Comparison of ENCODE assay signal across 9 mouse cellular contexts in the genomic region with DNA sequence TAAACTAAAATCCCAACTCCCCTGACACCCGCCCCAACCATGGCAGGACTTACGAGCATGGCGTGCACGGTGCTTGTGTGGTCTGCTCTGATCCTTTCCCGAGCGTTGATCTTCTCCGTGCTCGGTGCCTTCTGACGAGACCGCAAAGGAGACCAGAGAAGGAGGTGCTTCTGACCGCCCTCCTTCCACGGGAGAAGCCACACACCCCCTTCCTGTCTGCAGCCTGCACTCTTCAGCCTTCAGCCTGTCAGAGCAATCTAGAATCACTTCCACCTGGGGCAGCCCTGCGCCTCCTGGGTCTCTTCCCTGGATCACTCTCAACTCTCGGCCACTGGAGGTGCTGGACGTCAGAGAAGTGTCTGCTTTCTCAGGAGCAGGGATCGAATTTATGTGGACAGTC.
DNase-seq lines count a peak whose midpoint lies in the region; ATAC-seq and TF ChIP-seq lines count a peak whose summit lies in the region.
"Had no signal": no experiment of that assay in that cellular context is flagged by ENCODE, and none has a peak within 500 bp of the region (broad histone marks: within the 10 kb centered on the region; RNA-seq: fewer than 3 reads in every experiment).

No protein-coding gene starts in this region.

- DNase-seq in heart, embryonic 10.5 days (ENCODE audit: low spot score): peak; percentile 88
- no peak for DNase-seq in heart, postnatal 25 days (ENCODE audit: low spot score)
- DNase-seq in gastrocnemius, postnatal 14 days: peak; percentile 70
- DNase-seq in forebrain, embryonic 11.5 days (ENCODE audit: low spot score): no peak
- DNase-seq in layer of hippocampus, postnatal 10 days (ENCODE audit: low spot score in 2 of 2): no peak
- DNase-seq: layer of hippocampus, adult 9-11 months had no signal

- no peak for ATAC-seq in liver, embryonic 12.5 days
- ATAC-seq in forebrain, embryonic 11.5 days (replicated peaks; ENCODE audit: low FRiP score): no peak
- no peak for ATAC-seq in erythroblast, adult 5-6 weeks (replicated peaks; ENCODE audit: low FRiP score, poor library complexity, severe bottlenecking)

- no peak for TF ChIP-seq EP300 in ES-Bruce4 (IDR thresholded peaks at IDR 0.05; ENCODE audit: insufficient read depth, low read depth, low read length)

- TF ChIP-seq POLR2A in ES-Bruce4 (IDR thresholded peaks at IDR 0.05; ENCODE audit: insufficient read depth, low read length): no peak

- no peak overlapping the region for H3K9ac ChIP-seq in ES-Bruce4 (ENCODE audit: low read depth, poor library complexity, severe bottlenecking)
- no peak overlapping the region for H3K9ac ChIP-seq in liver, embryonic 12.5 days
- H3K9ac ChIP-seq in forebrain, embryonic 11.5 days (ENCODE audit: low read length): no peak overlapping the region

- H3K4me1 ChIP-seq in heart, embryonic 10.5 days: peaks cover 36% of the 10 kb centered on the region
- H3K4me1 ChIP-seq in ES-Bruce4 (ENCODE audit: control insufficient read depth, insufficient read depth, low read length): no peaks in the 10 kb centered on the region
- peaks cover 19% of the 10 kb centered on the region for H3K4me1 ChIP-seq in liver, embryonic 12.5 days
- H3K4me1 ChIP-seq in forebrain, embryonic 11.5 days (replicated peaks; ENCODE audit: control insufficient read depth, insufficient read depth, low read length): 0 out of 2 replicates have a peak, but pooled peaks cover 1% of the 10 kb centered on the region

- H3K27ac ChIP-seq in heart, embryonic 10.5 days: peak overlapping the region; percentile 88
- H3K27ac ChIP-seq in ES-Bruce4 (ENCODE audit: insufficient read depth, low read length): no peak overlapping the region
- H3K27ac ChIP-seq in liver, embryonic 12.5 days: no peak overlapping the region
- H3K27ac ChIP-seq in forebrain, embryonic 11.5 days (ENCODE audit: low read depth, low read length): no peak overlapping the region

- H3K4me3 ChIP-seq in heart, embryonic 10.5 days: peak overlapping the region; percentile 55
- peak overlapping the region; percentile 39 for H3K4me3 ChIP-seq in ES-Bruce4 (ENCODE audit: low read depth, low read length)
- no peak overlapping the region for H3K4me3 ChIP-seq in liver, embryonic 12.5 days
- H3K4me3 ChIP-seq in forebrain, embryonic 11.5 days (ENCODE audit: low read depth, low read length): no peak overlapping the region

- peak overlapping the region; percentile 44 for H3K4me2 ChIP-seq in liver, embryonic 12.5 days
- no peak overlapping the region for H3K4me2 ChIP-seq in forebrain, embryonic 11.5 days (ENCODE audit: low read depth, low read length, severe bottlenecking)

- no peaks in the 10 kb centered on the region for H3K9me3 ChIP-seq in heart, embryonic 10.5 days
- H3K9me3 ChIP-seq in ES-Bruce4 (replicated peaks; ENCODE audit: control insufficient read depth, insufficient read depth, low read length, poor library complexity, severe bottlenecking): no peaks in the 10 kb centered on the region
- H3K9me3 ChIP-seq in liver, embryonic 12.5 days (replicated peaks): no peaks in the 10 kb centered on the region
- no peaks in the 10 kb centered on the region for H3K9me3 ChIP-seq in forebrain, embryonic 11.5 days (ENCODE audit: control insufficient read depth, low read length)

- 19% methylated on average over 16 of the region's 16 CpGs for WGBS in heart, embryonic 10.5 days
- WGBS in liver, embryonic 12.5 days (ENCODE audit: insufficient replicate concordance): 12% methylated on average over 16 of the region's 16 CpGs
- 59% methylated on average over 16 of the region's 16 CpGs for WGBS in forebrain, embryonic 11.5 days

- TF ChIP-seq CTCF in ES-Bruce4 (IDR thresholded peaks at IDR 0.05; ENCODE audit: low read depth, low read length): no peak

- intact Hi-C loops in heart, postnatal 25 days (cut with DNase I): loop anchor here (5.0 kb wide), 1 partner anchor 40 kb away; no protein-coding TSS in a partner anchor
- intact Hi-C loops in gastrocnemius, postnatal 14 days (cut with DNase I; ENCODE audit: low total_unique reads): loop anchor here (5.0 kb wide), 1 partner anchor 35 kb away; no protein-coding TSS in a partner anchor

- peaks cover 26% of the 10 kb centered on the region for H3K36me3 ChIP-seq in heart, embryonic 10.5 days
- no peaks in the 10 kb centered on the region for H3K36me3 ChIP-seq in ES-Bruce4 (ENCODE audit: control insufficient read depth, insufficient read depth, low read length, poor library complexity, severe bottlenecking)
- H3K36me3 ChIP-seq in liver, embryonic 12.5 days: no peaks in the 10 kb centered on the region
- no peaks in the 10 kb centered on the region for H3K36me3 ChIP-seq in forebrain, embryonic 11.5 days (ENCODE audit: control insufficient read depth, insufficient read depth, low read length)

- H3K27me3 ChIP-seq in heart, embryonic 10.5 days (ENCODE audit: insufficient read depth, poor library complexity, severe bottlenecking): no peaks in the 10 kb centered on the region
- H3K27me3 ChIP-seq in ES-Bruce4 (ENCODE audit: control insufficient read depth, insufficient read depth, low read length, poor library complexity, severe bottlenecking): no peaks in the 10 kb centered on the region
- no peaks in the 10 kb centered on the region; the same call in 1 of the 2 replicates for H3K27me3 ChIP-seq in liver, embryonic 12.5 days (replicated peaks)
- no peaks in the 10 kb centered on the region for H3K27me3 ChIP-seq in forebrain, embryonic 11.5 days (ENCODE audit: control insufficient read depth, insufficient read depth, low read length)

Comparison
In these comparisons a context has a peak if more than half of its experiments do, and no peak if none do; other contexts are left out.
1. DNase-seq: peak in heart, embryonic 10.5 days (single experiment) and gastrocnemius, postnatal 14 days (single experiment); none in heart, postnatal 25 days (single experiment), forebrain, embryonic 11.5 days (single experiment) and layer of hippocampus, postnatal 10 days (0 of 2).
2. H3K4me3 ChIP-seq: peak in heart, embryonic 10.5 days (single experiment) and ES-Bruce4 (single experiment); none in liver, embryonic 12.5 days (single experiment) and forebrain, embryonic 11.5 days (single experiment).